Mouse (Mus musculus): Measurements from ENCODE around the gene Mrvi1. TPM values are rescaled to one million over a fixed set of nuclear protein-coding genes. Genes with fewer than 3 reads are reported as not detected.

Gene Mrvi1
- total RNA-seq, 2 experiments from 2014 or later, result 15.4 to 17.6 TPM

DNA sequence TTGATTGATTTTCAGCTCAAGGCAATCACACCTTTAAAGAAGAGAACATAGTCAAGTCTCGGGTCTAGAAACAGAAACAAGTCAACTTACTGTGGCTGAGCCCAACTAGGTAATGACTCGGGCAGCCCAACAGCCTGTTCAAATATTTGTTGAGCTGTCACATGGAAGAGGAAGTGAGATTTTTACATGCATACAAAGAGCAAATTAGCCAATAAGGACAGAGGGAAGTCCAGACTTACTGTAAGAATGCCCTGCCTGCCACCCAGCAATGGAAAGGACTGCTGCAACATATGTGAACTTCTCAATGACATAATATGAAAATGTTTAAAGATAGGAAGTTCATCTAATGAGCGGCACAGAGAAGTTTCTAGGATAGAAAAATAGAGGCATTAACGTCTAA lies 141.9 kb downstream of the Mrvi1 start:
- DNase-seq (ENCODE audit: low spot score in 2 of 2), result no peak

DNA sequence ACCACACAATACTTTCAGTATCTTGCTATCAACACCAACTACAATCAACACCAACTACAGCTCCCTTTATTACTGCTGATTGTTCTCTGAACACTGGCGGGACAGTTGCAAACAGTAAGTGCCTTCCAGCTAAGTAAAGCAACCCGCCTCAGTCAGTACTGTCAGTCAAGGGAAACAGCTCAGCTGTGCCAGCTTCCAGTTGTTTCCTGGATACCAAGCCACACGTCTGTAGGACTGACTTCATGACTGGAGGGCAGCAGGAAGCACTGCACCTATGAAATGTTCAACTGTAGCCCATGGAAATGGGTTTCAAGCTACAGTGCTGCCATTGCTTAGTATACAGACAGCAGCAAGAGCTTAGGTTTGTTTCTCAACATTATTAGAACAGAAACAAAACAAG lies 147.7 kb downstream of the Mrvi1 start:
- DNase-seq (ENCODE audit: low spot score in 2 of 2), result no peak

DNA sequence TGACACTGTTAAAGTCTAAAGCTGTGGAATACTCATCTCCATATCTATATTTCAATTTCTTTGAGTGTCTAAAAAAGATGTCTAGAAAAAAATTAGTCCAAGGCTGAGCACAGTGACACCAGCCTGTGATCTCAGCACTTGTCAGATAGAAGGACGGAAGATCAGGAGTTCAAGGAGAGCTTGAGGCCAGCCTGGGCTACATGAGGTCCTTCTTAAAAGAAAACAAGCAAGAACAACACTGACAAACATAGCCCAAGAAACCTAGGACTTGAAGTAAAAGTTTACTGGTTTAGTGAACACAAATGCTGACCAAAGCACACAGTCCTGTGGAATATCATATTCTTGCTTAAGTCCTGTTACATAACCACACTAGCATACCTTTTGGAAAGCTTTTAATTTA lies 148.2 kb downstream of the Mrvi1 start:
- no peak for DNase-seq (ENCODE audit: low spot score in 2 of 2)

DNA sequence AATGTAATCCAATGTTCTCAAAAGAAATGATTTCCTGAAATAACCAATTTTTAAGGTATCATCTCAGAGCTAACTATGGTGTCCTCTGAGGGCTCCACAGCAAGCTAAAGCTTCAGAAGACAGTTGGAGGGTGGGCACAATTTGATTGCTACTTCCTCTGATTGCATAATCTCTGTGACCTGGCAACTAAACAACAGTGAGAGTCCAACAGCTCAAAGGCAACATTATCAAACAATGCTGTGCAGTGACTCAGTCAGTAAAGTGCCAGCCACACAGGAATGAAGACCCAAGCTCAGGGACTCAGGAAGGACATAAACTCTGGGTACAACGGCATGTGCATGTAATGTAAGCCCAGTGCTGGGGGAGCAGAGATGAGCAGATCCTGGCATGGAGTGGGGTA lies 149.2 kb downstream of the Mrvi1 start:
- DNase-seq (ENCODE audit: low spot score in 2 of 2), result no peak

DNA sequence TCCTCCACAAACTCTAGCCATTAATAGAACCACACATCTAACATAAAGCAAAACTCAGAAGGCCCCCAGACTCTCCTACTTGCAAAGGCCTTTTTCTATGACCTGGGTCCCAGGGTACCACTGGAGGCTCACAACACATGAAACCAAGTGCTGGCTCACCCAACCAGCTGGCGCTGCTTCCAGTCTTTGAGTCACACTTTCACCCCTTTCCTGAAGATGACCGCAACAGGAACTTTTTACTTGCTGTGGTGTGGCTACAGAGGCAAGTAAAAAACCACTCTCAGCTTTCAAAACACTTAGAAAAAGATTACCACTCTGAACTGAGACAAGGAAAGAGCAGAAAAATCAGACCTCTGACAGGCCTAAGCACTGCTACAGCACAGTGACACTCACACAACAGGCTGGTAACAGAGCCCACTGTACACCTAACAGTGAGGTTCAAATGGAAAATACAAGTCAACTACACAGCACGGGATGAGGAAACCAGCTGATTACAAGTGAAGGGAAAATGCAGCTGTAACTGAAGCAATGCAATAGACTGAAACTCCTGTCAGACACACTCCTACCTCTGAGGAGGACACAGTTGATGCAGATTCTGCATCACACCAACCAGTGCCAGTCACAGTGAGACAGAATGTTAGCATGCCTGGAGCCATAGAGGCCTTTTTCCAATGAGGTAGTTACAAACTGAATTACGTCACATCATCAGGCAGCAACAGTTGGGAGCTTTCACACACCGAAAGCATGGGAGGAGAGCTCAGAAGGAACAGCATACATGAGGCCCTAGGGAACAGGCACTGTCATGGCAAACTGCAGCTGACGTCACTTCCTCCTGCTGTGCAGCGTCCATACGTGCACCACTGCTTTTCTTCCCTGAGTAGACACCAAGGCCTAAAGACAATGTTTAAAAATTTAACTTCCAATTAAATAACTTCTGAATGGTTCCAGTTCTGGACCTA lies 158.0 kb downstream of the Mrvi1 start:
- no peak for DNase-seq (ENCODE audit: low spot score in 2 of 2)

DNA sequence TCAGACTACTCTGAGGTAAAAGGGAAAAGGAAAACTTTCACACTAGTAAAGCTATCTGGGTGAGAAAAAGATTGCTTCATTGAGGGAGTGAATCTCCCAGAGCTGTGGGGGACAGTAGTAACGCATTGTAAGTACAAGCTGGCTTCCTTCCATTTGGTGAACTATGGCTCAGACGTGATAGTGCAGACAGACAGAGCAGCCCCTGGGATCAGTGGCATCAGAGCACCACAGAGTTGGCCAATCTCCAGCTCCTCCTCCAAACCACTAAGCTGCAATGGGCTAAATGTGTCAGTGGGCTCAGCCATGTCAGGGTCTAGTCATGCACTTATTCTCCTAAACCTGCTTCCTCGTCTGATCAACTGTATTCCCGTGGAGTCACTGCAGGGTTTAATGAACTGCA lies 158.7 kb downstream of the Mrvi1 start:
- no peak for DNase-seq (ENCODE audit: low spot score in 2 of 2)

DNA sequence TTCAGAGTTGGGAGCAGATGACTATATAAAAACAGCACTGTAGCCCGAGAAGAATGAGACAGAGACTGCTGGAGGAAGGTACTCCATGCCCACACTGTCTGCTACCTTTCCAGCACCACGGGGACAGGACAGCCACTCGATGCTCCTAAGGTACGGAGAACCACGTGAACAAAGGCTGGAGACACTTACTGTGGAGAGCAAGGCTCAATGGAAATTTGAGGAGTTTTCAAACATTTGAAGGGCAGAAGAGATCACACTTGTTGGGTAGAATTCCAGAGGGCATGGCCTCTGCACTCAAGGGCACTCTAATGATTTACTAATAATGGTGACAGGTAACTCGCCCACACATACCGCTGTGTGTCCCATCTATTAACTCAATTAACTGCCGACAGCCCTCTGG lies 159.2 kb downstream of the Mrvi1 start:
- DNase-seq (ENCODE audit: low spot score in 2 of 2), result no peak

DNA sequence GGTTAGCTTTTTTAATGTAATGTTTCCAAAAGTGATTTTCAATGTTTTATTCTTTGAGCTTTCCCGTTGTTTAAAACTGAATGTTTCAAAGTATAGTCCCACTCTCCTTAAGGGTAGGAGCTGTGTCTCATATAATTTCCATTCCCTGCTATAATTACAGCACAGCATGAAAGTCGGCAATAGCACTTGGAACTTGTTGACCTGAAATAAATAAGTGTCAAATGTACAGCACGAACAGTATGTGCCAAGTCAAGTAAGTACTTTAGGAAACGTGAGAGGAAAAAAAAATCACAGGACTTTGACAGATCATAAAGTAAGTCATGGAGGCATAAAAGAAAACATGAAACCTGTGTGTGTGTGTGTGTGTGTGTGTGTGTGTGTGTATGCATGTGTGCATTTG lies 160.2 kb downstream of the Mrvi1 start:
- DNase-seq (ENCODE audit: low spot score in 2 of 2), result no peak

DNA sequence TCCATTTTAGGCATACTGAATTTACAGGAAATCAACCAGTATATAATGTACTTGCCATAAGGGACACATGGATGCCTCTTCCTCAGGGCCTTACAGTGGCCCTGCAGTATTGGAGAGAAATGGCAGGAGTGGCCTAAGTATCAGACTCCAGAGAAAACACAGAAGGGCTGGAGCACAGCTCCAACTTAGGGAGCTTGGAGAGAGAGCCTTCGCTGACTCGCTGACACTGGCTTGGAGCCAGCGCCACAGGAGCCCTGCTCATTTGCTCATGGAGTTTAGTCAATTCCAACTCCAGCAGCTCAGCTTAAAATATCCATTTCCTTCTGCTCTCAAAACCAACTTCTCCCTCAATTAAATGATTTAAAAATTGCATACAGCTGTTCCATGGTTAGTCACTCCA lies 160.6 kb downstream of the Mrvi1 start:
- no peak for DNase-seq (ENCODE audit: low spot score in 2 of 2)

DNA sequence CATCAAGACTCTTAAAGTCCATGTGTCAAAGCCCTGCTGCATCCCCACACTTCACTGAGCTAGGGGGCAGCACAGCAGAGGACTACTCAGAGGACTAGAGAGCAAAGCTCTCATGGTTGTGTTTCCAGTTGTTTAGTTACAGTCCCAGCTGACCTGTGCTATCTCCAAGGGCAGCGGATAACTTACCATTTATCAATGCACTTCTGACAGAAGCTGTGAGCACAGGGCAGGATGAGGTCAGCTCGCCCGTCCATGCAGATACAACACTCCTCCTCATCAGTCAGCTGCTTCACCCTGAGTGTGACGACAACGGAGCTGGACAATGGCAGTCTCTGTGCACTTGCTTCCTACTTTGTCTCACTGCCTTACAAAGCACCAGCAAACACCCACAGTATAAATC lies 161.2 kb downstream of the Mrvi1 start:
- DNase-seq (ENCODE audit: low spot score in 2 of 2), result no peak

DNA sequence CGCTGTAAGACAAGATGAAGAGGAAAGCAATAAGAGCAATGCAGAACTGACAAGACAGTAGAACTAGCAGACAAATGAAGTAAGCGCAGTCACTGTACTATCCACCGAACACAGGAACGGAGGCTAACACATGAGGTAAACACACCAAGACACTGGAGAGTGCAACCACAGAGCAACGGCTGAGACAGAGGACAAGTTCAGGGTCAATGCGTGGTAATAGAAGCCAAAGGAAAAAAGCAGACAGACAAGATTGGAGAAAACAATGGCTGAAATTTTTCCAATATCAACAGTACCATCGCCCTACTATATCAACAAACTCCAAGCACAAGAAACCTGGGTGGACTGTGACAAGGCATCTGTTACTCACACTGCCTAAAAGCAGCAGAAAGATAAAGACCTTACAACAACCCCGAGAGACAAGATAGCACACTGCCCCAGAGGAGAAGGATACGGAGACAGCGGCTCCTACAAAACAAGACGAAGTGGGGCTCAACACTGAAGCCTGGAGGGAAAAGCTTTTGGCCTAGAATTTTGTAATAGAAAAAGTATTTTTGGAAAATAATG lies 163.4 kb downstream of the Mrvi1 start:
- DNase-seq (ENCODE audit: low spot score in 2 of 2), result no peak

Other genes with a start within 250 kb of the Mrvi1 start
- gene Ampd3, start 214.3 kb downstream of the Mrvi1 start, total RNA-seq (2021), result 10 to 100 TPM; 28.6 to 34.2 TPM
- 10 to 100 TPM; 52.1 to 56.5 TPM for gene Rnf141, start 138.0 kb downstream of the Mrvi1 start, total RNA-seq (2021)
- gene Lyve1, start 119.2 kb downstream of the Mrvi1 start, total RNA-seq (2021), result 10 to 100 TPM; 24.1 to 33.6 TPM
- gene Ctr9, start 46.5 kb upstream of the Mrvi1 start, total RNA-seq (2021), result 10 to 100 TPM; 60.1 to 63.2 TPM
- gene Eif4g2, start 100.6 kb upstream of the Mrvi1 start, total RNA-seq (2021), result 1,000 to 10,000 TPM; 1,008 to 1,014 TPM